Mouse (Mus musculus) megakaryocyte progenitor cell, adult 5-6 weeks (primary cell): ENCODE results near the gene Dmtf1. TPM values are rescaled to one million over a fixed set of nuclear protein-coding genes. Genes with fewer than 3 reads are reported as not detected.

Experiments used
- ATAC-seq: replicated peaks from 2 replicates; pipeline ENCODE4 v1.8.0; 2016; ENCODE audit warnings: mild to moderate bottlenecking, moderate TSS enrichment, inconsistent platforms; ENCODE audit not compliant: poor library complexity
- total RNA-seq, 2 experiments: library from RNA; stranded (forward) in 1 of 2; stranded (reverse) in 1 of 2; fragments of 157-497, 149-512 nt in 1 of 2; fragments of 200-1000 nt in 1 of 2; gene quantifications; 2 replicates each; pipeline versions ENCODE4 v1.2.3 to v1.2.4; 2015 to 2017

The Dmtf1 gene
- total RNA-seq, 2 experiments from 2014 or later, result 32.8 to 36.9 TPM

- ATAC-seq, result no peak
These were observed 53.1 kb downstream of the Dmtf1 start for GRCm38 (mm10) chr5:9108490-9108889.

GRCm38 (mm10) chr5:9107296-9108089, 54.1 kb downstream of the Dmtf1 start:
- ATAC-seq, result peak; percentile 66

- peak; percentile 0; the same call in 1 of the 2 replicates for ATAC-seq
These were observed 54.8 kb downstream of the Dmtf1 start for GRCm38 (mm10) chr5:9106806-9107205.

GRCm38 (mm10) chr5:9103958-9104357, 57.6 kb downstream of the Dmtf1 start:
- no peak; the same call in 1 of the 2 replicates for ATAC-seq

- ATAC-seq, result no peak
These were observed 58.9 kb downstream of the Dmtf1 start for GRCm38 (mm10) chr5:9102696-9103095.

- ATAC-seq, result peak; percentile 32
These were observed 60.5 kb downstream of the Dmtf1 start for GRCm38 (mm10) chr5:9100849-9101801.

GRCm38 (mm10) chr5:9100207-9100848, 61.2 kb downstream of the Dmtf1 start, which contains the start of gene Tmem243:
Tmem243 (plus strand) TSS chr5:9100668.
- peak; percentile 89 for ATAC-seq

- peak; percentile 75 for ATAC-seq
These were observed 68.1 kb downstream of the Dmtf1 start for GRCm38 (mm10) chr5:9093490-9093889.

GRCm38 (mm10) chr5:9092716-9093115, 68.9 kb downstream of the Dmtf1 start:
- ATAC-seq, result no peak

GRCm38 (mm10) chr5:9090493-9091106, 71.0 kb downstream of the Dmtf1 start:
- ATAC-seq, result no peak

- peak; percentile 86 for ATAC-seq
These were observed 74.5 kb downstream of the Dmtf1 start for GRCm38 (mm10) chr5:9086924-9087719.

- ATAC-seq, result no peak
These were observed 81.6 kb downstream of the Dmtf1 start for GRCm38 (mm10) chr5:9079773-9080501.

- ATAC-seq, result peak; percentile 45; the same call in 1 of the 2 replicates
These were observed 88.3 kb downstream of the Dmtf1 start for GRCm38 (mm10) chr5:9073177-9073854.

GRCm38 (mm10) chr5:9071360-9071759, 90.2 kb downstream of the Dmtf1 start:
- peak; percentile 34 for ATAC-seq

- ATAC-seq, result no peak
These were observed 91.9 kb downstream of the Dmtf1 start for GRCm38 (mm10) chr5:9069599-9070209.

GRCm38 (mm10) chr5:9068886-9069285, 92.7 kb downstream of the Dmtf1 start:
- ATAC-seq, result peak; percentile 88
